Mouse (Mus musculus) right cerebral cortex, postnatal 25 days (tissue): ENCODE results near the gene Selenoh.
"Not testable (repeated sequence)": the region's sequence is repeated elsewhere in the genome, so short reads cannot be mapped to it uniquely, and the experiment has no call there.

Experiments used
- DNase-seq: peaks from one replicate; pipeline ENCODE4 v3.0.0; 2022

Gene Selenoh

DNA sequence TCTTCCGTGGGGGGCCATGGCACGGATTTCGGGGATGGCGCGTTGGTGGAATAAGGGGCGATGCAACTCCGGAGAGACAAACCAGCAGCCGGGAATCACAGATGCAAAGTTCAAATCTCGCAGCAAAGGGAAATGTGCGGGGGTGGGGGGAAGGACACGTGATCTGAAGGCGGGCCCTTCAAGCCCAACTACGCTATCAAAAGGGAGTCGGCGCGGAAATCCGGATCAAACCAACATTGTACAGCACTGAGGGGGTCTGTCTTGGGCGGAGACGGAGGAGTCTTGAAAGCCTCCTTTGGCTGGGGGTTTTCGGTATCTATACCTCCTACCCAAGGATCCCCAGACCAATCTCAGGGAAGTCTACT, at the start of gene Selenoh:
TSS of gene Selenoh (minus strand) at position 202 of the 365 bp plus-strand sequence.
- DNase-seq, result peak; percentile 84

DNA sequence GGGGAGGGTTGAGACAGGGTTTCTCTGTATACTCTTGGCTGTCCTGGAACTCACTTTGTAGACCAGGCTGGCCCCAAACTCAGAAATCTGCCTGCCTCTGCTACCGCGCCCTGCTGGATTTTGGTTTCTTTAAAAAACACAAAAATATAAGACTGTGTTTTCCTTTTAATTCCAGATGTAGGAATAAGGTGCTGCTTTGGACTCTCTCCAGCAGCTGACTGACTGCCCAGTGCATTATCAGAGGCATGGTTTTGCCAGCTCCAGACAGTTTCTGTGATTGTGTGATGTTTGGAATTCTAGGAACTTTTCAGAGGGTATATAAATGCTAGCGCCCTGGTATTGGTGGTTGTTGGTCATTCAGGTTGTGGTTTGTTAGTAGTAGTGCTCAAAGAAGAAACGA, 46.8 kb upstream of the Selenoh start:
- DNase-seq, result no peak

DNA sequence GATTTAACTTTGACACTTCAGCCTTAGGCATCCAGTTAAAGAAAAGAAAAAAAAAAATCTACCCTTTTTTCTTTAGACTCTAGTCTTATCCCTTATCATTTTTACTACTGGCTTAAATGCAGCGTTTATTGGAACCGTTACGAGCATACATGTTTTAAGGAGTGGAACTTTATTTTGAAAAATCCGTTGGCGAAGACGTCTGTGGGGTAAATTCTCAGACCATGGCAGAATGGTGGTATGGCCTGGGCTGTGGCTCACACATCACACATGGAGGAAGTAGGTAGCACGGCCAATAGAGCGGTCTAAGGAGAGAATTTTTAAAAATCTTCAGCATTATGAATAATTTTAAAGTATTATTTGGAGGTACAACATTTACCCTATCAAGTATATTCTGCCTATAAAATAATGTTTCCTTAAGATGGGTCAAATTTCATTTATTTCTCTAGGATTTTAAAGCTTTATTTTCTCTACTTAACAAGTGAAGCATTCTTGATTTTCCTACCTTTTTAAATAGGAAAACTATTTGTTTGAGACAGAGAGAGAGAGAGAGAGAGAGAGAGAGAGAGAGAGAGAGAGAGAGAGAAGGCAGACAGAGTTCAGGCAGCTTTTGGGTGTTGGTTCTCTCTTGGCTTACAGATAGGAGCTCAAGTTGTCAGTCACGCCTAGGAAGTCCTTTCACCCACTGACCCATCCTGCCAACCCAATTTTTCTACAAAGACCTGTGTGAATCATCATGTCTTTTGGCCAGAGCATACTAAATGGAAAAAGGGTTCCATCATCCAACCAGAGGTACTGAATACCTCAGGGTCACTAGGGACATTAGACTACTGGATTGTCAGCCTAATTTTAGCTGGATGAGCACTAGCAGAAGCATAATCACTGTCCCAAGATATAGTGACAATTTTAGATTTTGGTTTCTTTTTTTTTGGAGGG, 46.1 kb upstream of the Selenoh start:
- DNase-seq, result no peak

DNA sequence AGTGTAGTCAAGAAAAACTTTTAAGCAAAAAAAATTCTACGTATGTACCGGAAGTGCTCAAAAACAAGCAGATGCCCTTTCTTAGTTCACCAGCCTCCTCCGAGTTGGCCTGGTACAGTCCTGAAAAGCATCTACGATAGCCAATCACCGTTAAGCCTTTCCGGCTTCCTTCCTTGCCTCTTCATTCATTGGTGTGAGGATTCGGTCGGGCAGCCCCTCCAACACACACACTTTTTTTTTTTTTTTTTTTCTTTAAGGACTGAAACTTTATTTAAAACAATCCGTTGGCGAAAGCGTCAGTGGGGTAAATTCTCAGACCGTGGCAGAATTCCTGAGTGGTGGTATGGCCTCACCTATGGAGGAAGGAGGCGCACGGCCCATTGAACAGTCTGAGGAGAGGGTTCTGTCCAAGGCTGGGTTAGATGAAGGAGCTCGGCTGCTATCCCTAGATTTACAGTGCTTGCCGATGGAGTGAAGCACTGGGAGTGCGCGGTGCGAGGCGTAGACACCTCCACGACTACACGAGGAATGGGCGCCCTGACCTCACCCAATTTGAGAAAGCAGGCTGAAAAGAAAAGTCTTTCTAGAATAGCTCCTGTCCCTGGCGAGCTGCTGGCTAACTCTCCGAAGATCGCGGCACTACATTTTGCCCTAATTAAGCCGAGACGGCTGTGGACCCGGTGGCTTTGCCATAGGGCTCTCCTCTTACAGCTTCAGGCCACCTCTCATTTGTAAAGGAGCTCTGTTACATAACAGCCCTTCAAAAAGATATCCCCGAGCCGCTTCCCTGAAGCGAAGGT, 45.2 kb upstream of the Selenoh start:
- DNase-seq, result peak; percentile 71

DNA sequence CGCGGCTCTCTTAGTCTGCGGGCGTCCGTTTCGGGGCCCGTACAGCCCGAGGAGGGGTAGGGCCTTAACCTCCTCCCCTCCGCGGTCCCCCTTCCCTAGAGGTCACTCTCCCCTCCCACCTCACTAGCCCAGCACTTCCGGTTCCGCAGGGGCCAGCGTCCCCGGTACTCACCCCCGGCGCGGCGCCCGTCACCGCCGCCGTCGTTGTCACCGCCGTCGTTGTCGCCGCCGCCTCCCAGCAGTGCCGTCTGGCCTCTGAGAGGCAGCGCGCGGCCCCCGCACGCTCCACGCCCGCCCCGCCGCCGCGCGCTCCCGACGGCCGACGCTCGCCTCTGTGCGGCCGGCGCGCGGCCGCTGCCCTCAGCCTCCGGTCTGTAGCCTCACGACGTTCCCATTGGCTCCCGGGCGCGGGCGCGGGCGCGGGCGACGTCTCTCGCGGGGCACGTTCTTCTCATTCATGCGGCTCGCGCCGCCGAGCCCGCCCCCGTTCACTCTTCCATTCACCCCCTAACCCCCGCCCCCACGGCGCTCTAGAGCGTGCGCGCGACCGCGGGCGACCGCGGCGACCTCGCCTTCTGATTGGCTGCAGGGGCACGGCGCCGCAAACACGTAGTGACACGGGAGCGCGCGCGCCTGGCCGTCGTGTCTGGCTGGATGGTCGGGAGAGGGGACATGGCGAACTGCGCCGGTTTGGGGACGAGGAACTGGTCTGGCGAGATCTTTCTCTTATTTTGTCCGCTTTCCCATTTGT, 44.4 kb upstream of the Selenoh start, which contains the start of gene Zdhhc5:
TSS of gene Zdhhc5 (minus strand) at position 370 of the 751 bp plus-strand sequence.
- peak; percentile 99 for DNase-seq

DNA sequence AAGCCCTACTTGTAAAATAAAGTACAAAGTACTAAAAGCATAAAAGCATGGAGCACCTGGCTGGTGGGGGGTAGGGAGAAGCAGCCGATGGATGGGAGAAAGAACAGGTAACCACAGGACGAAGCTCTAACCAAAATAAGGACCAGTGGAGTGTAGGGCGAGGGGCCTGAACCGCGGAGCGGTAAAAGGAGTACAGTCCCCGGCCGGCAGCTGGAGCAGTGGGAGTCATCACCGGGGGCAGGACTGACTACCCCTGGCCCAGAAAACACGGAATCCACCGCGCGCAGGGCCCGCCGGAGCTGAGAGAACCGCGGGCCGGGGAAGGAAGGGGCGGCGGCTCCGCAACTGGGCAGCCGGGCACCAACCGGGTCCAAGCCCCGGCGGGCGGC, 43.8 kb upstream of the Selenoh start:
- DNase-seq, result no peak

DNA sequence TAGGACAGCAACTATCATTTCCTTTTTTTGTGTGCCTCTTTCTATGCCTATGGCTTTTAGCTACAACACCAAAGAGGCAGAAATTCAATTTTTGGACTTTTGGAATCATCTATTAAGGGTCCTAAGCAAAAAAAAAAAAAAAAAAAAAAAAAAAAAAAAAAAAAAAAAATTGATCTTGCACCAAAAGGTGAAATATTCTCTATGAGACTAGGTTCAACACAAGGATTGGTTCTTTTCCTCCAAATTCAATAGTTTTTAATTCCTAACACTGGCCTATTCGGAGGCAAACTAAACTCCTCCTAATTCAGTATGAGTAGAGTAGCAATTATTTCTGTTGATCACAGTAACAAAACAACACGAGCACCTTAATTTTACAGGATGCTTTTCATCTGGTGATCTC, 41.3 kb upstream of the Selenoh start:
- no peak for DNase-seq

DNA sequence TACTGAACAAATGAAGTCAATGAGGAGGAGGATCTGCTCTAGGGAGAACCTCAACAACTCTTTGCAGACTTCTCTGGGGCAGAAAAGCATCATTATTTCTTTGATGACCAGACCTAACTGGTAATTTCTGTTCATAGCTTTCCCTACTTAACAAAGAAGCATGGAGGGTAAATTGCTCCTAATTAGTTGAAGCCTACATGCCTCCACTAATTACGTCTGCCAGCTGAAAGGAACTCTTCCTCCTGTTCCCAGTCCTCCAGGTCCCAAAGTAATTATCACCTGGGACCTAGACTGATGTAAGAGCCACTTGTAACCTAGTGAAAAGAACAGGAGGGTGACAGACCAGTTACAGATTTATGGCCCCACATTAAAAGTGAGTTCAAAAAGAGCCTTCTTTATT, 37.0 kb upstream of the Selenoh start:
- no peak for DNase-seq

DNA sequence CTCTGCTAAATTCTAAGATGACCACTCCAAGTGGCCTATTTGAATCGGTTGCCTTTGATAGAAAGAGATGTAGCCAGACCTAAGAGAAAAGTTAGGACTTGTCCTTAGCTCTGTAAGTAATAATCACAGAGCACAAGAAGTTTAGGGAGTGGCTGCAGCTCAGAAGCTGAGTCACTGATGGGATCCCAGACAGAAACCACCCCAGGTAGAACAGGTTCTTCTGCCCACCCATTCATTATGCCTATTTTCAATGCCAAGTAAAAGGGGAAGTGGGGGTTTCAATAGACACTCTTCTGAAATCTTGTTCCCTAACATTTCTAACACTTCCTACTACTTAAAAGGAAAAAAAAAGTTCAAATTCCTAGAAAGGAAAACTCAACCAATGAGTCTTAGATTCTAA, 34.7 kb upstream of the Selenoh start:
- DNase-seq, result no peak

DNA sequence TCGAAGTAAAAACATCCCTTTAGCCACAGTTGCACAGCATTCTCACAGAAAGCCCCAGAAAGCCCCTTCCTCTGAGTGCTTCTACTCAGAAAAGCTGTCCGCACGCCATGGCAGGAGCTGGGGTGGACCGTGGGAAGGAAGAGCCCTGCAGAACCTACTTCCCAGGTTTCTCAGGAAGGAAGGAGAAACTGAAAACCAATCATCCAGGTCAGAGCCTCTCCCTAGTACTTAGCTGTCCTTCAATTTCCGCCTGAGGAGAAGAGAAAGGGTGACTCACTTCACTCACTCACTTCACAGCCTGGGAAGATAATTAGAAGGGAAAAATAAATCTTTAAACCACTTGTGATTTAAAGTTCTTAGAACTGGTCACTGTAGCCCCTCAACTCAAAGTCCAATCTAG, 33.8 kb upstream of the Selenoh start:
- DNase-seq, result no peak

DNA sequence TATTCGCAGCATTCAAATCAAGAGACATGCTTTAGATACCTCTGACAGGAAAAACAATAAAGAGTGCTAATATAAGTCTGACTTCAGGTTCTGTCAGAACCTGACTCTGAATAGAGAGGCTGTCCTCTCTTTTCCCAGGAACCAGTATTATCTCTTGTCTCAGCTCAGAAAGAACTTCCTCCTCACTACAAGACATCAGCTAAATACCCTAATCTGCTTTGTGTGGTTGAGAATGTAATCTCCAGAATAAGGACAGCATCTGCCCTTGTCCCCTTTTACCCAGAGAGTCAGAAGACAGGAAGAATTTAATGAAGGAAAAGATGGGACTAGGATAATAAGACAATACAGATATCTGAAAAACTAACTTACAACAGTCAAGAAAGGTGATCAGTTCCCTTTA, 32.9 kb upstream of the Selenoh start:
- DNase-seq, result no peak

DNA sequence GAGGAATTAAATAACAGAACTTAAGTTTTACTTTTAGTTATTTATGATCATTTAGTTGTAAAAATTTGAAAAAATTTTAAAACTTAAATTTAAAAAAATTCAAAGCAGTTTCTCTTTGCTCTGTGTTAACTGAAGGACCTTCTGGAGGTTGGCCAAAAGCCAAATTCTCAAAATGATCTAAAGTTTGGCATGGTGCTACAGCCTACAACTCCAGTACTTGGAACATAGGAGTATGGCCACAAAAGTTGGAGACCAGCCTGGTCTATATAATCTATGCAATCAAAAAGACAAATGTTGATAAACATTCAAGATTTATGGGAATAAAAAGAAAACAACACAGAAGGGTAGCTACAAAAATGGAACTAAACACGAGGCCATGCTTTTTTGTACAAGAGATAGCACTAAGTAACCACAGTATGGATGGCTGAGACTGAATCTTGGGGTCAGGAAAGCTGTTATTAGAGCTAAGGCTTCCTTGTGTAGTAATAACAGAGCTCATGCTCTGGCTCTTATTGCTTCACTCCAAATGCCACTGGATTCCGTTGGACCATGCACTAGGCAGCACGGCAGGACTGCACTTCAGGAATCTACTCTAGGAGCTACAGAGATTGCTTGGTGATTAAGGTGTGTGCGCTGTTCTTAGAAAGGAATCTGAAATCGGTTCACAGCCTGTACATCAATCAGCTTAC, 24.6 kb upstream of the Selenoh start:
- no peak for DNase-seq

DNA sequence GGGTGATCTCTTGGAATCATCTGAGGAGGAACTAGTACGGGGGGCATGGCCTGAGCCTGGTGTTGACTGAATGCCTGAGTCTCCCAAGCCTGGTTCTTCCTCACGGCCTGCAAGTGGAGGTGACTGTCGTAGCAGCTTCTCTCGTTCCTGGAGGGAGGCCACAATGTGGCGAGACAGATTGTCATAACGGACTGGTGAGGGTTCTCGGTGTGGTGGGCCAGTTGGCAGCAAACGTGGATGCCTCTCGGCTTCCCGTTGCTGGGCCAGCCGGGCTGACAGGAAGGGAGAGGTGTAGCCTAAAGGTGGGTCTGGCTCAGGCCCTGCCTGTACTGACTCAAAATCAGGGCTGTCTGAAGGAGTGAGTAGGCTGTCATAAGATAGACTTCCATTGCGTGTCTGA, 19.5 kb upstream of the Selenoh start:
- DNase-seq, result no peak

DNA sequence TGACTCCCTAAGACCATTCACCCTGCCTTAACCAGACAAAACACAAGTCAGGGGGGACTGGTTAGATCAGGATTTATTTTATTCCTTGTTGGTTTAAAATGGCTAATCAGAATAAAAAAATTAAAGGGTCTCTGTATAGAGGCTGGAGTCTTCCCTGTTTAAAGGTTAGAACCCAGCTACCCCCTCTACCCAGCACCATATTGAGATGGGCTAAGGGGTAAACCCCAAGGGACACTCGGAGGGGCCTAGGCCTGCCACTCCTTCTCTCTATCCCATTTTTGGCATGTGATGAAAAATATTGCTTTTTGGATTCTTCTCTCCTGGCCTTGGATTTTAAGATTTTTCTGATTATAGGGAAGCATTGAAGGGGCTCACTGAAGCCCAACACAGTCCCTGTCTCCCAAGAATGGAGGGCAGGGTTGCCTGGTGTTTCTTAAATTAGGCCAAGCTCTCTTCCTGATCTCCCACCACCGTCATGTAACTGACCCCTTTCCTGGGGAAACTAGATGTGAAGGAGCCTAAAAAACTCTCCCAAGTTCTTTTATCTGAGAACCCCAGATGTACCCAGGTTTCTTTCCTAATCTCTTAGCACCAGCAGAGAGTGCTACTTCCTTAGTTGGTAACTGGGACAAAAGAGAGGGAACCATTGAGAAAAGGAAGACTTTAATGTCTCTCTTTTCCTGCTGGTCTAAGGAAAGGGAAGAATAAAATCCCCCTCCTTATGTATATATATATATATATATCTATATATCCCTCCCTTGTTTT, 17.7 kb upstream of the Selenoh start:
- no peak for DNase-seq

DNA sequence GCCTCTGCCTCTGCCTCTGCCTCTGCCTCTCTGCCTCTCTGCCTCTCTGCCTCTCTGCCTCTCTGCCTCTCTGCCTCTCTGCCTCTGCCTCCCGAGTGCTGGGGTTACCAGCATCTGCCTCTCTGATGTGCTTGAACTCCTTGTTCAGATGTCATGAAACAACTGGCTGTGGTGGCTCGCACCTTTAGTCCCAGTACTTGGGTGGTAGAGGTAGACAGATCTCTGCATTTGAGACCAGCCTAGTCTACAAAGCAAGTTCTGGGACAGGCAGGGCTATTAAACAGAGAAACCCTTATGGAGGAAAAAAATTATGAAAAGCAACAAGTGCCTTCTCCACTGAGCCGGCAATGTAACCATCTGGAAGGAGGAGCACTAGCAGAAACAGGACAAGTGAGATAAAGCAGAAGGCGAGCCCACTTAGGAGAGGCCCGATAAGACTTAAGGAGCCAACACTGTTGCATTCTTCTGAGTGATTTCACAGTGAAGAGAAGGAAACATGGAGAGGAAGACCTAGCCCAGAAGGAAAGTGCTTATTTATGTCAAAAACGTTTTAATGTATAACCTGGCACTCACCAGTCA, 12.1 kb upstream of the Selenoh start:
- DNase-seq, result no peak

DNA sequence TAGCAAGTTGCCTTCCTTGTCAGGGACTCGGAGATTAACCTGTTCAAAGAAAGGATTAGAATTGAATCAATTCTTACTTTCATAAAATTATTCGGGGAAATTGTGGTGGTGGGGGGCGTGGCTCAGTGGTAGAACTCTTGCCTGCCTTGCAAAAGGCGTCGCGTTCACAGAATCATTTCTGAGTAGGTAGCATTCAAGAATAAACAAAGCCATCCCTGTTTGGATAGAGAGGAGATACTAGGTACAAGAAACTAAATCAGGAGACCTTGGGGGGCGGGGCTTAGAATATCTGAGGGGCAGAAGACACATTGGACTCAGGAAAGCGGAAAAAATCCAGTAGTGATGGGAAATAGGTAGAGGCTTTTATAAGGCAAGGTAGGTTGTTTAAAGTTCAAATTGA, 8.4 kb upstream of the Selenoh start, which contains the start of gene Tmx2:
TSS of gene Tmx2 (minus strand) at position 125 of the 400 bp plus-strand sequence.
- DNase-seq, result no peak

DNA sequence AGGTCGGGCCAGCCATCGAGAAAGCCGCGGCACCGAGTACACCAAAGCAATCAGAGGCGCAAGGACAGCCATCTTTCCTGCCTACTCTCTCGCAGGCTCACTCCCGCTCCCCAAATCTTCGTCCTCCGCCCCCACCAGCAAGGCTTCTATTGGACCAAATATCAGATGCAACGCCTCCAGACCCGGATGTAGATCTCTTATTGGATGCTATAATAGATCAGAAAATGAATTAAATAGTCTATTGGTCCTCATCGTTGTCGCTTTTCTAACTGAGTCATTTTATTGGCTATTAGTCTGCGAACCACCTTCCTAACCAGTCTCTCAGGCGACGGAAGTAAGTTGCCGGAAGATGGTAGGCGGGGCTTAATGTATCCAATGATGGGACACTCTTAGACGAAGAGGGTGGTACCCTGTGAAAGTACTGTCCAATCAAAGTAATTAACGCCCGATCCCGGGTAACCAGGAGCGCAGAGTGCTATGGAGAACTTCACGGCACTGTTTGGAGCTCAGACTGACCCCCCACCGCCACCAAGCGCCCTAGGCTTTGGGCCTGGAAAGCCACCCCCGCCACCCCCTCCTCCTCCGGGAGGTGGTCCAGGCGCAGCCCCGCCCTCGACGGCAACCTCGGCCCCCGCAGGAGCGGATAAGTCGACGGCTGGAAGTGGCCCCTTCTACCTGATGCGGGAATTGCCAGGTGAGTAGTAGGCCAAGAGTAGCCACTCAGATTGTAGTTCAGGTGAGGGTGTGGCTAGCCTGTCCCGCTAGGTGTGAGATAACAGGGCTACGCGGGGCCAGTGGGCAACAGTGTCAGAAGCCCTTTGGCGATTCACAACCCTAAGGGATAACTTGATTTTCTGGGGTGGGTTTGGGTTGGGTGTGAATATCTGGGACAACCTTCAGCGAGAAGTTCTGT, 7.7 kb upstream of the Selenoh start, which contains the start of the genes Gm28635 and Med19:
TSS of gene Gm28635 (minus strand) at position 74 of the 913 bp plus-strand sequence.
TSS of gene Med19 (plus strand) at position 435 of the 913 bp plus-strand sequence.
- peak; percentile 89 for DNase-seq

DNA sequence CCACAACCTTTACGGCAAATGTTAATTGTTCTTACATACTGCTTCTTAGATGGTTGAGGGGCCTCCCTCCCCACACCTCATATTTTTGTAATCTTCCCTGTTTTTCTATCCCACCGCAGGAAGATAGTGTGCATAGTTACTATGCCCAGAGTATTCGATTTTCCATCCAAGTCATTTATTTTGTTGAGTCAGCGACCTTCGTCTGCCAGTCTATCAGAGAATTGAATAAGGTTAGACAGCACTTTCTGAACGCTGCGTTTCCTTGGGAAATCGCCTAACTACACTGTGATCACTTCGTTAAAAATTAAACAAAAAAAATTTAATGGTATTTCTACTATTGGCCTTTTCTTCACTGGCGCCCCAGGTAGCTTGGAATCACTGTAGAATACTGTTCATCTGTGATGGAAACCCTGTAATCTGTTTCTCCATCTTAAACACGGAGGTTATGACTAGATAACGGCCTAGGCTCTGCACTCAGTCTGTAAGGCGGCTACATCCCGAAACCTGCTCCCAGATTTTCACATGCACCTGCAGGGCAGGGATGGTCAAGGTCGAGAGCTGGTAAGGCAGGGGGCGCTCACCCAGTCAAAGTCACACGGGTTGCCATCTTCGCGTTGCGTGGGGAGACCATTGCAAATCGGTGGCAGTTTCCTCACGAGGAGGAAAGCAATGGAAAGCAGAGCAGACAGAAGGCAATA, 6.8 kb upstream of the Selenoh start:
- DNase-seq, result no peak

DNA sequence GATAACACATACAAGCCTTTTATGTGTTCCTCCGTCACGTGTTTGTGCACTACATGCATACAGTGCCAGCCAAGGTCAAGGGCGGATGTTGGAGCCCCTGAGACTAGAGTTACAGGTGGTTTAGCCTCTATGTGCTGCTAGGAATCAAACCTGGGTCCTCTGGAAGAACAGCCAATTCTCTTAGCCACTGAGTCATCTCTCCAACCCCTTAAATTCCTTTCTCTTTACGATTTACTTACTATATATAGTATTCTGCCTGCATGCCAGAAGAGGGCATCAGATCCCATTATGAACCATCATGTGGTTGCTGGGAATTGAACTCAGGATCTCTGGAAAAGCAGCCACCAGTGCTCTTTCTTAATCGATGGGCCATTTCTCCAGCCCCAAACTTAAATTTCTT, 965 bp upstream of the Selenoh start:
- not testable (repeated sequence) for DNase-seq
